Mouse (Mus musculus): ENCODE results near the gene Dspp.

DNA sequence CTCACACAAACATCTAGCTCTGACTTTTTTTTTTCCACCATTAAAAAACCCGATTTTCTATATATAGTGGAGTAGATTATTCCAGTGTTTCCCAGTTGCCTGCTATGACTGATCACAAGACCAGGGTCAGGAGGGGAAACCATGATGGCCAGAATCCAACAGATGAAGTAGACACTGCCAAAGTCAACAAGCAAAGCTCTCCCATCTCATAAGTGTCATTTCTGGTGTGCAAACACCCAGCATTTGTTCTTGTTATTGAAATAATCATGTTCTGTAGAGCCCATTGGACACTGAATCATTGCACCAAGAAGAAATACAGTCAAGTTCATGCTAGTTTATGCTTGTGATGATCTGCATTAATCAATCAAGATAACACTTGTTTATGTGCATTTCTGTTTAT is 9.1 kb upstream of the Dspp start:
- TF ChIP-seq CTCF (conservative IDR thresholded peaks at IDR 0.05 in 1 of 2, IDR thresholded peaks at IDR 0.05 in 1 of 2; ENCODE audit: low read depth in 2 of 2, low read length in 2 of 2), result no peak
- TF ChIP-seq POLR2A (IDR thresholded peaks at IDR 0.05; ENCODE audit: low read depth, low read length), result no peak
- no peak for TF ChIP-seq TCF12 (IDR thresholded peaks at IDR 0.05; ENCODE audit: low read depth, low read length)
- no peak for TF ChIP-seq ZKSCAN1 (IDR thresholded peaks at IDR 0.05; ENCODE audit: borderline replicate concordance, low read depth, low read length)
- TF ChIP-seq POLR2AphosphoS2 (IDR thresholded peaks at IDR 0.05; ENCODE audit: low read depth, low read length), result no peak
- no peak for TF ChIP-seq E2F4 (IDR thresholded peaks at IDR 0.05; ENCODE audit: insufficient replicate concordance, low read depth, low read length)
